Mouse (Mus musculus): Measurements from ENCODE around the gene Lpin2. TPM values are rescaled to one million over a fixed set of nuclear protein-coding genes. Genes with fewer than 3 reads are reported as not detected.

The Lpin2 gene
- total and polyA plus RNA-seq, 3 experiments, result 22.4 to 32.1 TPM; not detected in 1

DNA sequence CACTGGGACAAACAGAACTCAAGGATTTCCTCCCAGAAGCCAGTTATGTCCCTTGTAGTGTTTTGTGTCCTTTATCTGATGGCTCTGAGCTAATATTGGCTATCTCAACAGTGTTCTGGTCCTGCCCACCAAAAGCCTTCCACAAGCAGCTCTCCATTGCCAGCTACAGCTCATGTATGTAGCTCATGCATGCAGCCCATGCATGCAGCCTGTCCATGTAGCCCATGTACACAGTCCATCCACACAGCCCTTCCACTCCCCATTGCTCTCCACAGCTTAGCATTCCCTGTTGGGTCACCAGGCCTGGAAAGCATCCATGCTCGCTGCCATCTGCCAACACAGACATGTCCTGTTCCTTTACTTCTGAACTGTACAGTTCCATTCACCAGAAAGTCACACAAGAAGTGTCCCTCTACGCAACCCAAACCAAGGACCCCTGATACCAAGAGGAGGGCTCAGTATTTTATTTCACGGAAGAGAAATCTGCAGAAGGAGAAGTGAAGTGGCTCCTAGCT is 47.9 kb upstream of the Lpin2 start:
- Histone ChIP-seq H3K9me3 (replicated peaks; ENCODE audit: insufficient read depth, low read length) (no peaks in the 10 kb centered on the region), H3K4me3 (ENCODE audit: control insufficient read depth in 1 of 2, insufficient read depth in 1 of 2, low read depth in 2 of 2, low read length in 2 of 2) (no peak overlapping the region), H3K27me3 (ENCODE audit: control insufficient read depth in 1 of 2, insufficient read depth in 2 of 2, low read length in 2 of 2) (no peaks in the 10 kb centered on the region), H3K4me1 (ENCODE audit: control insufficient read depth in 1 of 2, insufficient read depth in 2 of 2, low read length in 2 of 2) (peaks cover 0 to 5% of the 10 kb centered on the region in 2 experiments; a peak in 1 of 4 replicates), H3K36me3 (ENCODE audit: control insufficient read depth in 1 of 2, insufficient read depth in 2 of 2, low read length in 2 of 2) (peaks cover 0 to 3% of the 10 kb centered on the region in 2 experiments; a peak in 2 of 4 replicates), H3K79me2 (ENCODE audit: control insufficient read depth, insufficient read depth, low read length, poor library complexity) (no peaks in the 10 kb centered on the region), H3K27ac (ENCODE audit: control insufficient read depth, low read depth, low read length) (no peak overlapping the region), H3K9ac (ENCODE audit: control insufficient read depth, low read depth, low read length, poor library complexity, severe bottlenecking) (no peak overlapping the region)
- DNase-seq (ENCODE audit: low read depth, low spot score), result no peak
- TF ChIP-seq EP300 (IDR thresholded peaks at IDR 0.05; ENCODE audit: low read depth in 1 of 2, low read length in 2 of 2) (no peak), KAT2A (conservative IDR thresholded peaks at IDR 0.05; ENCODE audit: low read depth, low read length) (no peak), MYB (IDR thresholded peaks at IDR 0.05; ENCODE audit: low read depth, low read length) (no peak), TBP (IDR thresholded peaks at IDR 0.05; ENCODE audit: low read depth, low read length) (no peak), RCOR1 (IDR thresholded peaks at IDR 0.05; ENCODE audit: low read depth, low read length) (no peak), BHLHE40 (IDR thresholded peaks at IDR 0.05; ENCODE audit: borderline replicate concordance, low read depth, low read length) (no peak), POLR2AphosphoS2 (IDR thresholded peaks at IDR 0.05; ENCODE audit: low read length) (no peak), MXI1 (IDR thresholded peaks at IDR 0.05; ENCODE audit: low read depth, low read length) (no peak), ELF1 (IDR thresholded peaks at IDR 0.05; ENCODE audit: low read depth, low read length) (no peak), TAL1 (IDR thresholded peaks at IDR 0.05; ENCODE audit: low read length) (no peak), SMC3 (IDR thresholded peaks at IDR 0.05; ENCODE audit: low read depth, low read length) (no peak), ZMIZ1 (IDR thresholded peaks at IDR 0.05; ENCODE audit: low read depth, low read length) (no peak), UBTF (IDR thresholded peaks at IDR 0.05; ENCODE audit: borderline replicate concordance, insufficient read depth, low read depth, low read length) (no peak), POLR2A (IDR thresholded peaks at IDR 0.05; ENCODE audit: control insufficient read depth in 1 of 2, insufficient read depth in 1 of 2, low read depth in 1 of 2, low read length in 2 of 2, poor library complexity in 1 of 2) (no peak), GABPA (IDR thresholded peaks at IDR 0.05; ENCODE audit: low read depth, low read length) (no peak), ZKSCAN1 (IDR thresholded peaks at IDR 0.05; ENCODE audit: low read depth, low read length) (no peak), POLR2AphosphoS5 (IDR thresholded peaks at IDR 0.05; ENCODE audit: borderline replicate concordance, low read depth, low read length) (no peak), TCF12 (IDR thresholded peaks at IDR 0.05; ENCODE audit: low read depth, low read length) (no peak)

DNA sequence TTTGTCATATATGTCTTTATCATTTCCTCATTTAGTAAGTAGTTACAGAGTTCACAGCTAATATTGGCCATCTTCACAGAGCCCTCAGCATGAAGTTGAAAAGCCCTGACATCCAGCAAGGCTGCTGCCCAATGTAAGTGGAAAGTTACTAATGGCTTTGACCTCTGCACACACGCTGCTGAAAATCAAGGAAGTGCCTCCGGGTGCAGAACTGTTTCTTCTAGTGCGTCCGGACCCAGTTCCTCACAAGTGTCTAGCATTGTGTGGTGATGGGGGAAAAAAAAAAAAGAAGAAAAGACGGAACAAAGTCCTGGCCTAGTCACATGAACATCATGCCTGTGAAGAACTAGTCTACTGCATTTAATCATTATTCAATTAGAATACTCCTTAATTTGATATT is 47.3 kb upstream of the Lpin2 start:
- Histone ChIP-seq H3K9me3 (replicated peaks; ENCODE audit: insufficient read depth, low read length) (no peaks in the 10 kb centered on the region), H3K4me1 (ENCODE audit: control insufficient read depth in 1 of 2, insufficient read depth in 2 of 2, low read length in 2 of 2) (peaks cover 0 to 5% of the 10 kb centered on the region in 2 experiments; a peak in 1 of 4 replicates), H3K36me3 (ENCODE audit: control insufficient read depth in 1 of 2, insufficient read depth in 2 of 2, low read length in 2 of 2) (peaks cover 0 to 3% of the 10 kb centered on the region in 2 experiments; a peak in 2 of 4 replicates), H3K79me2 (ENCODE audit: control insufficient read depth, insufficient read depth, low read length, poor library complexity) (no peaks in the 10 kb centered on the region), H3K27ac (ENCODE audit: control insufficient read depth, low read depth, low read length) (no peak overlapping the region), H3K9ac (ENCODE audit: control insufficient read depth, low read depth, low read length, poor library complexity, severe bottlenecking) (no peak overlapping the region), H3K4me3 (ENCODE audit: control insufficient read depth in 1 of 2, insufficient read depth in 1 of 2, low read depth in 2 of 2, low read length in 2 of 2) (no peak overlapping the region), H3K27me3 (ENCODE audit: control insufficient read depth in 1 of 2, insufficient read depth in 2 of 2, low read length in 2 of 2) (no peaks in the 10 kb centered on the region)
- TF ChIP-seq TCF12 (IDR thresholded peaks at IDR 0.05; ENCODE audit: low read depth, low read length) (no peak), CHD2 (IDR thresholded peaks at IDR 0.05; ENCODE audit: low read length) (no peak), E2F4 (IDR thresholded peaks at IDR 0.05; ENCODE audit: borderline replicate concordance, low read depth, low read length) (no peak), JUND (IDR thresholded peaks at IDR 0.05; ENCODE audit: low read depth, low read length) (no peak), MAZ (IDR thresholded peaks at IDR 0.05; ENCODE audit: low read depth, low read length) (no peak), RCOR1 (IDR thresholded peaks at IDR 0.05; ENCODE audit: low read depth, low read length) (no peak)
- no peak for DNase-seq (ENCODE audit: low read depth, low spot score)
